In the genomic region with DNA sequence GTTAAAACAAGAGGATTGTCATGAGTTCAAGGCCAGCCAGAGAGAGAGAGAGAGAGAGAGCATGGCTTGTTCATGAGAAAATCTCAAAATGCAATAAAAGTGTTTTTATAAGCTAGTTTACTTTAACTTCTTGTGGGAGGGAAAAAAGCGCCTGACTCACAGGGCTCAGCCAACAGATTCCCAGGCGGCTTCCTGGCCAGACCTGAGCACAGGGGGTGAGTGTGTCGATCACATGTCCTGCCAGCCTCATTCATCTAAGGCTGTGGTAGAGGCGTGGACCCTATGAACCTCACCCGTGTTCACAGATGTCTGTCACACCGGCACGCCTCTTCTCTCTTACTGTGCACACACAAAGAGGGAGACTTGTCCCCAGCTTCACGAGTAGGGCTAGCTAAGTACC, we compare ENCODE assay signal across 8 mouse cellular contexts.
A peak's percentile ranks its signal among the peaks of the same experiment; 100 is the strongest.
DNase-seq lines count a peak whose midpoint lies in the region; ATAC-seq lines count a peak whose summit lies in the region.

No protein-coding gene starts in this region.

- intact Hi-C loops in heart, postnatal 36 days (cut with DNase I), result no loop called here

- peaks cover 38% of the 10 kb centered on the region for H3K36me3 ChIP-seq in heart, embryonic 12.5 days

- no peak for ATAC-seq in heart, embryonic 12.5 days (ENCODE audit: insufficient number of reproducible peaks, low FRiP score)
- ATAC-seq in inflammation-experienced regulatory T-cells, adult 6 months, result no peak

- no peak overlapping the region for H3K9ac ChIP-seq in heart, embryonic 12.5 days

- no peak for DNase-seq in heart, postnatal 36 days
- peak; percentile 28 to 52 for DNase-seq in urinary bladder, postnatal 36 days (ENCODE audit: low spot score in 2 of 2)
- no peak for DNase-seq in urinary bladder, adult 2 months (ENCODE audit: low spot score)
- peak; percentile 59 to 70 for DNase-seq in kidney, postnatal 36 days
- DNase-seq in retina, embryonic 14.5 days (ENCODE audit: low spot score), result no peak
- DNase-seq in frontal cortex, postnatal 10 days (ENCODE audit: low spot score in 2 of 2), result no peak

- H3K4me3 ChIP-seq in heart, embryonic 12.5 days, result no peak overlapping the region

- H3K9me3 ChIP-seq in heart, embryonic 12.5 days (replicated peaks), result no peaks in the 10 kb centered on the region

- H3K27me3 ChIP-seq in heart, embryonic 12.5 days (replicated peaks), result no peaks in the 10 kb centered on the region

- H3K4me1 ChIP-seq in heart, embryonic 12.5 days (replicated peaks), result peaks cover 44% of the 10 kb centered on the region

- no peak overlapping the region for H3K4me2 ChIP-seq in heart, embryonic 12.5 days

- 68% methylated on average over 8 of the region's 8 CpGs for WGBS in heart, embryonic 12.5 days

- H3K27ac ChIP-seq in heart, embryonic 12.5 days (ENCODE audit: poor library complexity, severe bottlenecking), result peak overlapping the region; percentile 39

Comparison
In these comparisons a context has a peak if more than half of its experiments do, and no peak if none do; other contexts are left out.
1. DNase-seq: peak in urinary bladder, postnatal 36 days (2 of 2) and kidney, postnatal 36 days (2 of 2); none in heart, postnatal 36 days (0 of 2), urinary bladder, adult 2 months (single experiment), retina, embryonic 14.5 days (single experiment) and frontal cortex, postnatal 10 days (0 of 2).